Mouse (Mus musculus) MEL (cell line): ENCODE data around the gene Atp5s. TPM values are rescaled to one million over a fixed set of nuclear protein-coding genes. Genes with fewer than 3 reads are reported as not detected.

Experiments used
- DNase-seq: peaks from one replicate; pipeline ENCODE4 v3.0.0; 2011; ENCODE audit warnings: low read depth, low spot score
- H3K27ac ChIP-seq: 2 replicates; pipeline ENCODE4 v1.5.1; 2012; ENCODE audit warnings: low read depth, mild to moderate bottlenecking, control low read depth, low read length, moderate library complexity; ENCODE audit not compliant: control insufficient read depth
- H3K27me3 ChIP-seq, 2 experiments: fragments of 150-350 bp in 1 of 2; sonication (generic) in 1 of 2; 2 replicates each; pipeline ENCODE4 v1.6.1; 2012; ENCODE audit warnings: low read length in 2 of 2, mild to moderate bottlenecking in 2 of 2, improper control_type of control experiment in 1 of 2, moderate library complexity in 1 of 2; ENCODE audit not compliant: insufficient read depth in 2 of 2, control insufficient read depth in 1 of 2
- H3K36me3 ChIP-seq, 2 experiments: 2 replicates each; pipeline ENCODE4 v1.6.1; 2012 to 2014; ENCODE audit warnings: low read length in 2 of 2, improper control_type of control experiment in 1 of 2, inconsistent platforms in 1 of 2, mild to moderate bottlenecking in 1 of 2; ENCODE audit not compliant: insufficient read depth in 2 of 2, control insufficient read depth in 1 of 2
- H3K4me1 ChIP-seq, 2 experiments: fragments of 150-350 bp in 1 of 2; sonication (generic) in 1 of 2; 2 replicates each; pipeline ENCODE4 v1.6.1; 2012; ENCODE audit warnings: low read length in 2 of 2, improper control_type of control experiment in 1 of 2, mild to moderate bottlenecking in 1 of 2; ENCODE audit not compliant: insufficient read depth in 2 of 2, control insufficient read depth in 1 of 2
- H3K4me3 ChIP-seq, 2 experiments: fragments of 150-350 bp in 1 of 2; sonication (generic) in 1 of 2; 2 replicates each; pipeline ENCODE4 v1.5.1; 2012; ENCODE audit warnings: low read depth in 2 of 2, low read length in 2 of 2, mild to moderate bottlenecking in 2 of 2, moderate library complexity in 2 of 2, control low read depth in 1 of 2, improper control_type of control experiment in 1 of 2; ENCODE audit not compliant: control insufficient read depth in 1 of 2, insufficient read depth in 1 of 2
- H3K79me2 ChIP-seq: 2 replicates; pipeline ENCODE4 v1.6.1; 2012; ENCODE audit warnings: mild to moderate bottlenecking, low read length, moderate library complexity; ENCODE audit not compliant: control insufficient read depth, poor library complexity, insufficient read depth
- H3K9ac ChIP-seq: 2 replicates; pipeline ENCODE4 v1.6.1; 2012; ENCODE audit warnings: low read depth, mild to moderate bottlenecking, control low read depth, low read length, moderate library complexity; ENCODE audit not compliant: control insufficient read depth, poor library complexity, severe bottlenecking
- H3K9me3 ChIP-seq: fragments of 150-350 bp; sonication (generic); replicated peaks from 2 replicates; pipeline ENCODE4 v1.6.1; 2012; ENCODE audit warnings: mild to moderate bottlenecking, low read length, improper control_type of control experiment, moderate library complexity; ENCODE audit not compliant: insufficient read depth
- CHD1 ChIP-seq: IDR thresholded peaks from 2 replicates; pipeline ENCODE4 v1.6.1; 2012; ENCODE audit warnings: low read depth, mild to moderate bottlenecking, inconsistent platforms, low read length, improper control_type of control experiment
- E2F4 ChIP-seq: IDR thresholded peaks from 2 replicates; pipeline ENCODE4 v1.6.1; 2011; ENCODE audit warnings: low read depth, low read length, improper control_type of control experiment, borderline replicate concordance
- ETS1 ChIP-seq: IDR thresholded peaks from 2 replicates; pipeline ENCODE4 v1.6.1; 2012; ENCODE audit warnings: low read depth, mild to moderate bottlenecking, inconsistent platforms, low read length, improper control_type of control experiment, moderate library complexity
- GABPA ChIP-seq: IDR thresholded peaks from 2 replicates; pipeline ENCODE4 v1.6.1; 2012; ENCODE audit warnings: low read depth, mild to moderate bottlenecking, inconsistent platforms, low read length, improper control_type of control experiment, moderate library complexity
- GATA1 ChIP-seq: IDR thresholded peaks from 2 replicates; pipeline ENCODE4 v1.6.1; 2011; ENCODE audit warnings: low read depth, low read length, improper control_type of control experiment
- MAX ChIP-seq: IDR thresholded peaks from 2 replicates; pipeline ENCODE4 v1.6.1; 2011; ENCODE audit warnings: low read length, improper control_type of control experiment
- MAZ ChIP-seq: IDR thresholded peaks from 2 replicates; pipeline ENCODE4 v1.6.1; 2012; ENCODE audit warnings: low read depth, mild to moderate bottlenecking, inconsistent platforms, low read length, improper control_type of control experiment
- MYB ChIP-seq: IDR thresholded peaks from 2 replicates; pipeline ENCODE4 v1.6.1; 2011; ENCODE audit warnings: mild to moderate bottlenecking, low read depth, low read length, improper control_type of control experiment
- NRF1 ChIP-seq: IDR thresholded peaks from 2 replicates; pipeline ENCODE4 v1.6.1; 2014; ENCODE audit warnings: low read depth, mild to moderate bottlenecking, inconsistent platforms, low read length, improper control_type of control experiment, moderate library complexity; ENCODE audit not compliant: poor library complexity, insufficient read depth, severe bottlenecking
- POLR2A ChIP-seq, 2 experiments: IDR thresholded peaks; 2 replicates each; pipeline ENCODE4 v1.6.1; 2011 to 2012; ENCODE audit warnings: low read length in 2 of 2, mild to moderate bottlenecking in 2 of 2, control low read depth in 1 of 2, improper control_type of control experiment in 1 of 2, low read depth in 1 of 2, moderate library complexity in 1 of 2; ENCODE audit not compliant: control insufficient read depth in 1 of 2, insufficient read depth in 1 of 2, poor library complexity in 1 of 2
- UBTF ChIP-seq: IDR thresholded peaks from 2 replicates; pipeline ENCODE4 v1.6.1; 2012; ENCODE audit warnings: low read depth, mild to moderate bottlenecking, inconsistent platforms, low read length, improper control_type of control experiment, moderate library complexity, borderline replicate concordance; ENCODE audit not compliant: insufficient read depth
- USF1 ChIP-seq: IDR thresholded peaks from 2 replicates; pipeline ENCODE4 v1.6.1; 2014; ENCODE audit warnings: low read depth, mild to moderate bottlenecking, inconsistent platforms, low read length, improper control_type of control experiment, moderate library complexity
- USF2 ChIP-seq, 2 experiments: IDR thresholded peaks; 2 replicates each; pipeline ENCODE4 v1.6.1; 2011 to 2012; ENCODE audit warnings: improper control_type of control experiment in 2 of 2, low read length in 2 of 2, borderline replicate concordance in 1 of 2, inconsistent platforms in 1 of 2, low read depth in 1 of 2, mild to moderate bottlenecking in 1 of 2; ENCODE audit not compliant: insufficient read depth in 1 of 2
- ZMIZ1 ChIP-seq: IDR thresholded peaks from 2 replicates; pipeline ENCODE4 v1.6.1; 2012; ENCODE audit warnings: low read depth, mild to moderate bottlenecking, inconsistent platforms, low read length, improper control_type of control experiment, moderate library complexity
- polyA plus RNA-seq, 2 experiments: library from polyadenylated mRNA; stranded (reverse) in 1 of 2; unstranded in 1 of 2; fragments of >175 nt in 1 of 2; fragments of >200 nt in 1 of 2; gene quantifications; 2 replicates each; pipeline versions ENCODE4 v1.2.1 to v1.2.4; 2012; ENCODE audit warnings: low replicate concordance in 2 of 2, low read depth in 1 of 2; ENCODE audit not compliant: insufficient read length in 2 of 2, insufficient read depth in 1 of 2, missing spikeins in 1 of 2
- total RNA-seq: library from RNA; depleted of rRNA; stranded (reverse); fragments of 300-350 nt; gene quantifications from 2 replicates; pipeline ENCODE4 v1.2.3, GENCODE M21; 2012; rRNA removed

The Atp5s gene
- total and polyA plus RNA-seq, 3 experiments = 12.7 to 13.7 TPM; not detected in 1

DNA sequence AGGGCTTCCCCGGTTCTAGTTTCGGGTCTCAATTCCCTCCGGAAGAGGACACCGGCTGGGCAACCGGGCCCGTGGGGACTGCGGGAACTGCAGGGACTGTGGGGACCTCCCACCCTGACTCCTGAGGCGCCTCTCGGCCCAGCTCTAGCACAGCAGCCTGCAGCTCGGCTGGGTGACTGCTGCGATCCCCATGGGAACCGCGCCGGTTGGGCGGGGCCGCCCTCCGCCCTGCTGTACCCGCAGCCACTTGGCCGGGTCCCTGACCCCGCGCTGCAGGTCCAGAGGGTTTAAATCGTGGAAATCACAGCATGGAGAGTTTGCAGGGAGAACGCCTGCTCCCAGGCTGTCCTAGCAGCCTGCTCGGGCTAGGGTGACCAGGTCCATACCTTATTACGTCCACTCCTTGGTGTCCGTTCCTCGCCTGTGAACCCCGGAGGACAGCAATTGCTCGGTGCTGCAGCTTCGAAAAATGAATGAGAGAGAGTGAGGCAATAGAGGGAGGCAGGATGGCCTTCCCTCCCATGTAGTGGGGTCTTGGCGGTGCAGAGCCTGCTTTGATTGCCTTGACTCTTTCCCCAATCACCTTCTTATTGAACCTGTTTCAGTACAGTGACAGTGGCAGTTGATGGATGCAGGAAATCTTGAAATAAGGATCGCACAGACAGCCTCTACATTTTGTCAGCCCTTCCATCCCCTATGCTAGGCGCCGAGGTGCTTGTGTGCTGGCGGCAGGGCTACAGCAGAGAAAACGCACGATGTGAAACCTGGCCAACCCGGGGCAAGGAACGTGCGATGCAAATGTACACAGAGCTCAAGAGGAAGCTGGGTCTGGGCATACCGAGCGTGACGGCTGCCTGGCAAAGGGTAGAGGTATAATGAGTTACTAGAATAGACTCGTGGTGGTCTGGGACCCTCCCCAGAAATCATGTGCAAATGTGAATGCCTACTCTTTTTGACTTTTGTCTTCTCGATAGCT lies 66.1 kb downstream of the Atp5s start, which contains the start of gene Cdkl1:
Gene Cdkl1, minus strand, starts transcription at position 738 of the 976 bp plus-strand sequence.
- H3K36me3 ChIP-seq = no peaks in the 10 kb centered on the region; a peak in 1 of 4 replicates
- H3K4me1 ChIP-seq = no peaks in the 10 kb centered on the region
- peaks cover 0 to 4% of the 10 kb centered on the region in 2 experiments; a peak in 2 of 4 replicates for H3K27me3 ChIP-seq
- DNase-seq = peak; percentile 59
- peak within 1 kb of the TSS; percentile 44 to 68 for H3K4me3 ChIP-seq
- no peak within 1 kb of the TSS for H3K27ac ChIP-seq
- TF ChIP-seq E2F4 (no peak), CHD1 (no peak), GABPA (no peak), ZMIZ1 (no peak), MAZ (no peak), NRF1 (no peak), POLR2A (IDR thresholded peaks at IDR 0.05; ENCODE audit: control insufficient read depth in 1 of 2, insufficient read depth in 1 of 2, low read depth in 1 of 2, low read length in 2 of 2, poor library complexity in 1 of 2) (0 out of 4 replicates have a peak, but pooled peaks of 1 of the 2 experiments have one; percentile 15), MAX (0 out of 2 replicates have a peak, but pooled peaks have one; percentile 39), USF2 (IDR thresholded peaks at IDR 0.05; ENCODE audit: borderline replicate concordance in 1 of 2, insufficient read depth in 1 of 2, low read depth in 1 of 2, low read length in 2 of 2) (no peak), ETS1 (no peak), UBTF (no peak), USF1 (no peak), GATA1 (no peak), MYB (no peak)
- no peaks in the 10 kb centered on the region for H3K9me3 ChIP-seq
- H3K9ac ChIP-seq = no peak within 1 kb of the TSS
- no peaks in the 10 kb centered on the region for H3K79me2 ChIP-seq

Other genes with a start within 250 kb of the Atp5s start
- 18.8 and 20.8 TPM in 2 replicates for gene Vcpkmt, start 141.9 kb upstream of the Atp5s start, total RNA-seq
- gene Vcpkmt, start 141.9 kb upstream of the Atp5s start, polyA plus RNA-seq = 10 to 100 TPM in 1 of 2 experiments, not detected in 1; 43.1 TPM
- 9.8 and 10.8 TPM in 2 replicates for gene Sos2, start 43.1 kb upstream of the Atp5s start, total RNA-seq
- gene Sos2, start 43.1 kb upstream of the Atp5s start, polyA plus RNA-seq = 10 to 100 TPM in 1 of 2 experiments, not detected in 1; 17.8 TPM
- gene L2hgdh, start 77 bp upstream of the Atp5s start, total RNA-seq = 23.9 and 31.6 TPM in 2 replicates
- gene L2hgdh, start 77 bp upstream of the Atp5s start, polyA plus RNA-seq = 10 to 100 TPM in 1 of 2 experiments, not detected in 1; 18.3 TPM
- gene Cdkl1, start 66.3 kb downstream of the Atp5s start, total RNA-seq = 0.08 TPM in 1 of 2 replicates, not detected in the other
- under 1 TPM in 1 of 2 experiments, not detected in 1; 0.32 TPM for gene Cdkl1, start 66.3 kb downstream of the Atp5s start, polyA plus RNA-seq
- gene Atl1, start 167.7 kb downstream of the Atp5s start, total RNA-seq = 0.36 and 0.50 TPM in 2 replicates
- gene Atl1, start 167.7 kb downstream of the Atp5s start, polyA plus RNA-seq = 1 to 10 TPM in 1 of 2 experiments, not detected in 1; 1.0 TPM
- 7.0 and 7.3 TPM in 2 replicates for gene Map4k5, start 168.2 kb downstream of the Atp5s start, total RNA-seq
- gene Map4k5, start 168.2 kb downstream of the Atp5s start, polyA plus RNA-seq = 1 to 10 TPM in 1 of 2 experiments, not detected in 1; 8.5 TPM